Mouse (Mus musculus): Measurements from ENCODE around the gene Coro1b.

DNA sequence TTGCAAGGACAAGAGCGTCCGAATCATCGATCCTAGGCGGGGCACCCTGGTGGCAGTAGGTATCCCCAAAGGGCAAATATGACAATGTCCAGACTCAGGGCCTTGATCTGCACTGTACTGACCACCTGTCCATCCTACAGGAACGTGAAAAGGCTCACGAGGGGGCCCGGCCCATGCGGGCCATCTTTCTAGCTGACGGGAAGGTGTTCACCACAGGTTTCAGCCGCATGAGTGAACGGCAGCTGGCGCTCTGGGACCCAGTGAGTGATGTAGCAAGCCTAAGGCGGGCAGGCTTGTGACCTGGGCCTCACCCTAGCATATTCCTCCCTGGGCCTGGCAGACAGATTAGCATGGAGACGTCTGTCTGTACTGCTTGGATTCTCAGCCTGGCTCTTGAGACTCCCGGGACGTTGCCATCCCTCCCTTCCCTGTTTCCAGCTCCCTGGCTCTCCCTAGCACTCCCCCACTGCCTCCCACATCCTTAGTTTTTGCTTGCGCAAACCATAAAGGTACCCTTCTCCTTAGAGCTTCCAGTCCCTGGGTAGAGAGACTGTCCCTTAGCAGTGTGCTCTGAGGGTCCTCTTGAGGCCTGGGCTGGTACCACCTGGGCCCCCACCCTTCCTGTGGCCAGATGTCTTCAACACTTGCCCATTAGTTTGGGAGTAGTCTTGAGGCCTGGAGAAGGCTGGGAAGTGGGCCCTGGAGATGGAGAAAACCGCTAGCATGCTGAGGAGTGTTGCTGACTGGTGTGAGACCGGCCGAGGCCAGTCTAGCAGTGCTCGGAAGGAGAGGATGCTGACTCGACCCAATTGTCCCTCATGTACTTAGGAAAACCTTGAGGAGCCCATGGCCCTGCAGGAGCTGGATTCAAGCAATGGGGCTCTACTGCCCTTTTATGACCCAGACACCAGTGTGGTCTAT is 2.4 kb downstream of the Coro1b start:
- TF ChIP-seq ZNF384 (IDR thresholded peaks at IDR 0.05; ENCODE audit: low read depth, low read length) (no peak), HCFC1 (IDR thresholded peaks at IDR 0.05; ENCODE audit: borderline replicate concordance, insufficient read depth, low read length) (no peak), MAFK (IDR thresholded peaks at IDR 0.05; ENCODE audit: insufficient read depth, low read depth, low read length) (no peak), ZC3H11A (IDR thresholded peaks at IDR 0.05; ENCODE audit: borderline replicate concordance, low read depth, low read length) (no peak), CHD2 (IDR thresholded peaks at IDR 0.05; ENCODE audit: low read depth, low read length) (no peak)
